Mouse (Mus musculus): Measurements from ENCODE around the gene 2410004B18Rik. TPM values are rescaled to one million over a fixed set of nuclear protein-coding genes. Genes with fewer than 3 reads are reported as not detected.

The 2410004B18Rik gene
- total RNA-seq, 1 experiment = 38.7 TPM

DNA sequence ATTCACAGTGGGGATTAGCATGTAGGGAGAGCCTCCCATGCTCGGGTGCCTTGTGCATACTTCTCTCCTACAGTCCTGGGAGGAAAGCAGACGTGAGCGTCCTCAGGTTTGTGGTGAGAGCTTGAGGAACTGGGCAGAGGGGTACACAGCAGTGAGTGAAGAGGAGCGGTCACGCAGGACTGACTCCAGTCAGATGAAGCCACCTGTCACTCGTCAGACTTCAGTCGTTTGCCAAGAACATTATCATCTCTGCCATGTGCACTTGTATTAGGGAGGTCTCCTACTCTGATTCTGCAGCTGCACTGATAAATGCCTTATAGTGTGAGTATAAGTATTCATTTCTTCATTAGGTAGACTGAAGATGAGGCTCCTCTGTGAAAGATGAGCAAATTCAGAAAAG, 6.5 kb downstream of the 2410004B18Rik start:
- Histone ChIP-seq H3K36me3 (ENCODE audit: control insufficient read depth, insufficient read depth, low read length, poor library complexity, severe bottlenecking) (peaks cover 10% of the 10 kb centered on the region), H3K9me3 (ENCODE audit: control insufficient read depth, insufficient read depth, low read depth, low read length) (no peaks in the 10 kb centered on the region), H3K4me3 (ENCODE audit: insufficient read depth in 1 of 2, low read depth in 1 of 2, low read length in 2 of 2, poor library complexity in 1 of 2, severe bottlenecking in 1 of 2) (no peak overlapping the region), H3K9ac (ENCODE audit: insufficient read depth, low read depth, low read length, poor library complexity, severe bottlenecking) (no peak overlapping the region), H3K27ac (ENCODE audit: insufficient read depth, low read depth, low read length, poor library complexity, severe bottlenecking) (no peak overlapping the region), H3K4me1 (ENCODE audit: control insufficient read depth in 2 of 2, insufficient read depth in 2 of 2, low read length in 2 of 2, poor library complexity in 1 of 2) (peaks cover 0 to 6% of the 10 kb centered on the region in 2 experiments; a peak in 2 of 4 replicates)
- DNase-seq (ENCODE audit: low read depth, low spot score) = no peak
- in situ Hi-C loops (cut with MboI; ENCODE audit: low sequenced_read_pairs in 2 of 2, unreplicated experiment in 2 of 2) = loop anchor here in 1 of 2 experiments (10.0 kb wide), 1 partner anchor 110 kb away; no protein-coding TSS in a partner anchor
- TF ChIP-seq ZC3H11A (IDR thresholded peaks at IDR 0.05; ENCODE audit: borderline replicate concordance, low read depth, low read length) (no peak), HCFC1 (IDR thresholded peaks at IDR 0.05; ENCODE audit: borderline replicate concordance, insufficient read depth, low read length) (no peak), CHD2 (IDR thresholded peaks at IDR 0.05; ENCODE audit: low read depth, low read length) (no peak), MAFK (IDR thresholded peaks at IDR 0.05; ENCODE audit: insufficient read depth, low read depth, low read length) (no peak), ZNF384 (IDR thresholded peaks at IDR 0.05; ENCODE audit: low read depth, low read length) (no peak)

DNA sequence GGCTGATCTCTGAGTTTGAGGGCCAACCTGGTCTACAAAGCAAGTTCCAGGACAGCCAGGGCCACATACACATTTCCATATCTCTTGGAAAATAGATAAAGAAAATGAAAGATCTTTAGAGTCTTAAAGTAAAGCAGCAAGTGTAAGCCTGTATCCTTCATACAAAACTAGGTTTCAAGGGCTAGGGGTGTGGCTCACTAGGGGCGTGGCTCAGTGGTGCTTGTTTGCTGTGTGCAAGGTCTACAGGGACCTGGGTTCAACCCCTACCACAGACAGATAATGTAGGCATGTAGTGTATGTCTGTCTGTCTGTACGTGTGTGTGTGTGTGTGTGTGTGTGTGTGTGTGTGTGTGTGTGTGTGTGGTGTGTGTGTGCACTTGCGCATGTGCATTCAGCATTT, 8.1 kb downstream of the 2410004B18Rik start:
- Histone ChIP-seq H3K9ac (ENCODE audit: insufficient read depth, low read depth, low read length, poor library complexity, severe bottlenecking) (no peak overlapping the region), H3K4me1 (ENCODE audit: control insufficient read depth in 2 of 2, insufficient read depth in 2 of 2, low read length in 2 of 2, poor library complexity in 1 of 2) (peaks cover 0 to 1% of the 10 kb centered on the region in 2 experiments; a peak in 1 of 4 replicates), H3K36me3 (ENCODE audit: control insufficient read depth, insufficient read depth, low read length, poor library complexity, severe bottlenecking) (peaks cover 10% of the 10 kb centered on the region), H3K9me3 (ENCODE audit: control insufficient read depth, insufficient read depth, low read depth, low read length) (no peaks in the 10 kb centered on the region), H3K27ac (ENCODE audit: insufficient read depth, low read depth, low read length, poor library complexity, severe bottlenecking) (no peak overlapping the region), H3K4me3 (ENCODE audit: insufficient read depth in 1 of 2, low read depth in 1 of 2, low read length in 2 of 2, poor library complexity in 1 of 2, severe bottlenecking in 1 of 2) (no peak overlapping the region)
- in situ Hi-C loops (cut with MboI; ENCODE audit: low sequenced_read_pairs in 2 of 2, unreplicated experiment in 2 of 2) = loop anchor here in 1 of 2 experiments (5.0 to 10.0 kb wide), 2 partner anchors 109 to 231 kb away; no protein-coding TSS in a partner anchor
- TF ChIP-seq ZNF384 (IDR thresholded peaks at IDR 0.05; ENCODE audit: low read depth, low read length) = no peak
- no peak for TF ChIP-seq HCFC1 (IDR thresholded peaks at IDR 0.05; ENCODE audit: borderline replicate concordance, insufficient read depth, low read length)
- TF ChIP-seq ZC3H11A (IDR thresholded peaks at IDR 0.05; ENCODE audit: borderline replicate concordance, low read depth, low read length) = no peak
- TF ChIP-seq CHD2 (IDR thresholded peaks at IDR 0.05; ENCODE audit: low read depth, low read length) = no peak
- no peak for TF ChIP-seq MAFK (IDR thresholded peaks at IDR 0.05; ENCODE audit: insufficient read depth, low read depth, low read length)
- no peak for DNase-seq (ENCODE audit: low read depth, low spot score)

DNA sequence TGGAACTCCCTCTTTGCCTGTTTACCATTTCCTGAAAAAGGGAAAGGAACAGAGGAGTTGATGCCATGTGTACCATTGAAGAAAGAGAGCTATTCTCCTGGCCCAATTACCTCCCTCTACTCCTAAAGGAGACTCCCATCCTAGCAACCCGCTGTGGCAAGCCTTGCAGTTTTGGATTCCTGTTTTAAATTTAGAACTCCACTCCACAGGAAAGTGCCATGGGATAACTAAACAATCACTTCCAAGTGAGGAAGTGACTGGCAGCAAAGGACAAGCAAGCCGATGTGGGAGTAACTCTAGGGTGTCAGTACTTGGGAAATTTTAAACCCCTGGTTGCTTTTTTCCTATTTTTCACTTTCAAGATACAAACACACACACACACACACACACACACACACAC, 8.8 kb downstream of the 2410004B18Rik start:
- H3K4me1 ChIP-seq (ENCODE audit: control insufficient read depth in 2 of 2, insufficient read depth in 2 of 2, low read length in 2 of 2, poor library complexity in 1 of 2) = peaks cover 0 to 1% of the 10 kb centered on the region in 2 experiments; a peak in 1 of 4 replicates
- TF ChIP-seq HCFC1 (IDR thresholded peaks at IDR 0.05; ENCODE audit: borderline replicate concordance, insufficient read depth, low read length) (no peak), MAFK (IDR thresholded peaks at IDR 0.05; ENCODE audit: insufficient read depth, low read depth, low read length) (no peak)
- H3K9me3 ChIP-seq (ENCODE audit: control insufficient read depth, insufficient read depth, low read depth, low read length) = no peaks in the 10 kb centered on the region
- peaks cover 7% of the 10 kb centered on the region for H3K36me3 ChIP-seq (ENCODE audit: control insufficient read depth, insufficient read depth, low read length, poor library complexity, severe bottlenecking)
- no peak for DNase-seq (ENCODE audit: low read depth, low spot score)
- in situ Hi-C loops (cut with MboI; ENCODE audit: low sequenced_read_pairs in 2 of 2, unreplicated experiment in 2 of 2) = loop anchor here in 1 of 2 experiments (5.0 to 10.0 kb wide), 2 partner anchors 108 to 231 kb away; no protein-coding TSS in a partner anchor
- no peak overlapping the region for H3K27ac ChIP-seq (ENCODE audit: insufficient read depth, low read depth, low read length, poor library complexity, severe bottlenecking)
- no peak overlapping the region for H3K4me3 ChIP-seq (ENCODE audit: insufficient read depth in 1 of 2, low read depth in 1 of 2, low read length in 2 of 2, poor library complexity in 1 of 2, severe bottlenecking in 1 of 2)
- H3K9ac ChIP-seq (ENCODE audit: insufficient read depth, low read depth, low read length, poor library complexity, severe bottlenecking) = no peak overlapping the region

DNA sequence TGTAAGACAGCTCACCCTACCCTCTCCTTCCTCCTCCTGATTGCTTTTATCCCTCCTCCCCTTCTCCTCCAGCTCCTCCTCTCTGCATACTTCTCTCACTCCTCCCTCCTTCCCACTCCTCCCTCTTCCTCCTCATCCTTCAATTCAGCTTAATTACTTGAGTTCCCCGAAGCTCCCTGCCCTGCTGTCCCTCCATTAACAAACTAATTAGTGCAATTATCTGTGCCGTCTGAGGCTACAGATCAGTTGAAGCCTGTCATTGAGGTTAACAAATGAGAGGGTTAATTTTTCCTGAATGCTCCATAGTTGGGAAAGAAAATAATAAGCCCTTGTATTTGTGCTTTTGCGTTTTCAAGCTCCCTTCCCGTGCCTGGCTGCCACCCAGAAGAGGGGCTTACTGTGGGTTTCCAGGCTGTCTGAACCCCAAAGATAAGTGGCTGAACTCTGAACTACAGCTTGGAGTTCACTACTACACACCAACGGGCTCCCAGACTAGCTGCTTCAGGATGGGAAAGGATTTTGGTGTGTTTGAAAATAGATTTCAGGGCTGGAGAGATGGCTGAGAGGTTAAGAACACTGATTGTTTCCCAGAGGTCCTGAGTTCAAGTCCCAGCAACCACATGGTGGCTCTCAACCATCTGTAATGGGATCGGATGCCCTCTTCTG, 9.9 kb downstream of the 2410004B18Rik start:
- in situ Hi-C loops (cut with MboI; ENCODE audit: low sequenced_read_pairs in 2 of 2, unreplicated experiment in 2 of 2) = loop anchor here in 1 of 2 experiments (5.0 to 10.0 kb wide), 2 partner anchors 107 to 230 kb away; no protein-coding TSS in a partner anchor
- TF ChIP-seq ZC3H11A (IDR thresholded peaks at IDR 0.05; ENCODE audit: borderline replicate concordance, low read depth, low read length) (no peak), ZNF384 (IDR thresholded peaks at IDR 0.05; ENCODE audit: low read depth, low read length) (no peak), HCFC1 (IDR thresholded peaks at IDR 0.05; ENCODE audit: borderline replicate concordance, insufficient read depth, low read length) (no peak), CHD2 (IDR thresholded peaks at IDR 0.05; ENCODE audit: low read depth, low read length) (no peak), MAFK (IDR thresholded peaks at IDR 0.05; ENCODE audit: insufficient read depth, low read depth, low read length) (no peak)
- no peak overlapping the region for H3K9ac ChIP-seq (ENCODE audit: insufficient read depth, low read depth, low read length, poor library complexity, severe bottlenecking)
- peaks cover 0 to 1% of the 10 kb centered on the region in 2 experiments; a peak in 1 of 4 replicates for H3K4me1 ChIP-seq (ENCODE audit: control insufficient read depth in 2 of 2, insufficient read depth in 2 of 2, low read length in 2 of 2, poor library complexity in 1 of 2)
- peaks cover 7% of the 10 kb centered on the region for H3K36me3 ChIP-seq (ENCODE audit: control insufficient read depth, insufficient read depth, low read length, poor library complexity, severe bottlenecking)
- H3K9me3 ChIP-seq (ENCODE audit: control insufficient read depth, insufficient read depth, low read depth, low read length) = no peaks in the 10 kb centered on the region
- H3K4me3 ChIP-seq (ENCODE audit: insufficient read depth in 1 of 2, low read depth in 1 of 2, low read length in 2 of 2, poor library complexity in 1 of 2, severe bottlenecking in 1 of 2) = no peak overlapping the region
- H3K27ac ChIP-seq (ENCODE audit: insufficient read depth, low read depth, low read length, poor library complexity, severe bottlenecking) = no peak overlapping the region
- DNase-seq (ENCODE audit: low read depth, low spot score) = no peak

All from ES-E14 (cell line).